Mouse (Mus musculus): ENCODE measurements around the gene Rftn1. TPM values are rescaled to one million over a fixed set of nuclear protein-coding genes. Genes with fewer than 3 reads are reported as not detected.

Rftn1 gene
- polyA plus RNA-seq (2015; fragmentation: Illumina TruSeq; extraction: RNeasy Lipid Tissue Mini Kit (QIAGEN cat#74804); ENCODE audit: low read depth, low replicate concordance), result 10.6 TPM

DNA sequence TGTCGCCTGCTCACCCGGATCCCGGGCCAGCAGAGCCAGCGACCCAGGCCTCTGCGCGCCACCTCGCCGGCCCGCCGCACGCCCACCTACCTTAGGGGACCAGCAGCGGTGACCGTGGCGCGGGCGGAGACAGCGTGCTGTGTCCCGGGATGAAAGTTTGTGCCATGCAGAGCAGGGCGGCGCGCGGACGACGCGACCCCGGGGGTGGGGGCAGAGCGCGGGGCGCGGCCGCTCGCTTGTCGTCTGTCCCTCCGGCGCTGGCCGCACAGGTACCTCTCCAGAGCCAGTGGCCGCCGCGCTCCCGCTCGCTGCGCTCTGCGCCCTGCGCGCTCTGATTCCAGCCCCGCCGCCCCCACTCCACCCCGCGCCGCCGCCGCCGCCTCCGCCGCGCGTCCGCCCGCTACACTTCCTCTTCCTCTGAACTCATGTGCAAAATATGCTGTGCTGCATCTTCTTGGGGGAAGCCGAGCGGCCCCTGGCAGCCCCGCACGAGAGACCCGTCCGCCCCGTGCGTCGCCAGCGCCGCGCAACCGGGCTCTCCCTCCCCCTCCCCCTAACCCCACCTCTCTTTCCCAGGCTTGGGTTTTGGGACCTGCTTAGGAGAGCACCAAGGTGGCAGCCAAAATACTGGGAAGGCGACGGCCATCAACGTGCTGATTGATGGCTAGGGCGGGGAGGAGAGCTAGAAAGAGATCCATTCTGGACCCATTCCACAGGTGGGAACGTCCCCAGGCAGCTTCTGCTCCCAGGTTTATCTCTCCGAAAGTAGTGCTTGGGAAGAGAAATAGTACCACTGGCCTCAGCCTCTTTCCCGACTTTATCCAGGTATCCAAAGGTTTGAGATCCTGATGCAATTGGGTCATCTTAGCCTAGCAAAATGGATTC, at the start of gene Rftn1:
TSS of gene Rftn1 (minus strand) at position 544 of the 885 bp plus-strand sequence.

Other genes with a start within 250 kb of the Rftn1 start
- 5.3 TPM for gene Dazl, start 103.0 kb upstream of the Rftn1 start, polyA plus RNA-seq (2015; fragmentation: Illumina TruSeq; extraction: RNeasy Lipid Tissue Mini Kit (QIAGEN cat#74804); ENCODE audit: low read depth, low replicate concordance)

Measured in brain, adult 10 weeks (tissue).